Mouse (Mus musculus) heart, embryonic 12.5 days (tissue): ENCODE measurements around the gene Ndufs2. TPM values are rescaled to one million over a fixed set of nuclear protein-coding genes. Genes with fewer than 3 reads are reported as not detected.

ENCODE experiments used
- ATAC-seq: fragments of 200-750 bp; cut with Nextera tagmentation; 2 replicates; pipeline ENCODE4 v1.8.0; 2017; ENCODE audit warnings: moderate TSS enrichment, moderate library complexity; ENCODE audit not compliant: insufficient number of reproducible peaks, low FRiP score
- H3K27ac ChIP-seq: fragments of 300-500 bp; sonication (generic); 2 replicates; pipeline ENCODE4 v1.5.1; 2016; ENCODE audit warnings: mild to moderate bottlenecking, moderate library complexity; ENCODE audit not compliant: poor library complexity, severe bottlenecking
- H3K27me3 ChIP-seq: fragments of 300-500 bp; sonication (generic); replicated peaks from 2 replicates; pipeline ENCODE4 v1.6.1; 2016; ENCODE audit warnings: mild to moderate bottlenecking, moderate library complexity
- H3K36me3 ChIP-seq: fragments of 300-500 bp; sonication (generic); 2 replicates; pipeline ENCODE4 v1.6.1; 2016; ENCODE audit warnings: mild to moderate bottlenecking, moderate library complexity
- H3K4me1 ChIP-seq: fragments of 300-500 bp; sonication (generic); replicated peaks from 2 replicates; pipeline ENCODE4 v1.6.1; 2016; ENCODE audit warnings: mild to moderate bottlenecking
- H3K4me2 ChIP-seq: fragments of 300-500 bp; sonication (generic); 2 replicates; pipeline ENCODE4 v1.6.1; 2016; ENCODE audit warnings: mild to moderate bottlenecking, moderate library complexity
- H3K4me3 ChIP-seq: fragments of 300-500 bp; sonication (generic); 2 replicates; pipeline ENCODE4 v1.5.1; 2016; ENCODE audit warnings: mild to moderate bottlenecking
- H3K9ac ChIP-seq: fragments of 300-500 bp; sonication (generic); 2 replicates; pipeline ENCODE4 v1.6.1; 2016; ENCODE audit warnings: mild to moderate bottlenecking, moderate library complexity
- H3K9me3 ChIP-seq: fragments of 300-500 bp; sonication (generic); replicated peaks from 2 replicates; pipeline ENCODE4 v1.6.1; 2016; ENCODE audit warnings: mild to moderate bottlenecking, moderate library complexity
- WGBS: fragments of 180-500 bp; shearing (Covaris S2); methylation state at CpG from one replicate; pipeline ENCODE4 v1.1.7; 2016; 5-methylcytosine and 5-hydroxymethylcytosine counted together
- polyA plus RNA-seq: library from polyadenylated mRNA; unstranded; fragments of >200 nt; fragmentation: Nextera tagmentation; extraction: Ambion mirVana; gene quantifications from 2 replicates; pipeline ENCODE4 v1.2.1, GENCODE M21; 2016

The Ndufs2 gene
- polyA plus RNA-seq, 1 experiment from 2014 or later, result 443 TPM

- Histone ChIP-seq H3K27ac (no peak overlapping the region), H3K36me3 (no peaks in the 10 kb centered on the region), H3K27me3 (no peaks in the 10 kb centered on the region), H3K9me3 (no peaks in the 10 kb centered on the region), H3K4me2 (no peak overlapping the region), H3K9ac (no peak overlapping the region), H3K4me1 (0 out of 2 replicates have a peak, but pooled peaks cover 7% of the 10 kb centered on the region), H3K4me3 (no peak overlapping the region)
- 59% methylated on average over 3 of the region's 3 CpGs for WGBS
- no peak for ATAC-seq
These were observed 38.3 kb downstream of the Ndufs2 start for GRCm38 (mm10) chr1:171212854-171213253.

DNA sequence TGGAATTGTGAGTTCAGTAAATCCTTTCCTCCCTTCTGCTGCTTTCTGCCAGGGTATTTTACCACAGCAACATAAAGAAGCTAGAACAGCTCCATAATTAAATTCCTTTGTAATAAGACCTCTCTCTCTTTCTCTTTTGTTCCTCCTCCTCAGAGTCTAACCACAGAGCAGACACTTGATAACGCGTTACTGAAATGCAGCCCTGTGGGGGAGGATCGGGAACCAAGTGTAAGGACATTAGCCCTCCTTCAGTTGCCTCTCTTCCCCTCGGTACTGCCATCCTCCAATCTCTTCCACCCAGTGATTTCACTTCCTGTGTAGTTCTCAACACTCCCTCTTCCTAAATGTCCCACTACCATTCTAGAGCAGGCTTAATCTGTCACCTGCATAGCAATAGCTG, 41.8 kb downstream of the Ndufs2 start:
- Histone ChIP-seq H3K27me3 (no peaks in the 10 kb centered on the region), H3K4me1 (0 out of 2 replicates have a peak, but pooled peaks cover 7% of the 10 kb centered on the region), H3K36me3 (no peaks in the 10 kb centered on the region), H3K27ac (no peak overlapping the region), H3K4me2 (no peak overlapping the region), H3K9me3 (no peaks in the 10 kb centered on the region), H3K9ac (no peak overlapping the region), H3K4me3 (no peak overlapping the region)
- 17% methylated on average over 4 of the region's 4 CpGs for WGBS
- ATAC-seq, result no peak

GRCm38 (mm10) chr1:171205704-171206493, 45.3 kb downstream of the Ndufs2 start:
- 62% methylated on average over 6 of the region's 6 CpGs for WGBS
- no peaks in the 10 kb centered on the region for H3K27me3 ChIP-seq
- no peak overlapping the region for H3K27ac ChIP-seq
- H3K9me3 ChIP-seq, result no peaks in the 10 kb centered on the region
- H3K9ac ChIP-seq, result no peak overlapping the region
- H3K4me3 ChIP-seq, result no peak overlapping the region
- ATAC-seq, result no peak
- 0 out of 2 replicates have a peak, but pooled peaks cover 7% of the 10 kb centered on the region for H3K4me1 ChIP-seq
- H3K36me3 ChIP-seq, result no peaks in the 10 kb centered on the region
- no peak overlapping the region for H3K4me2 ChIP-seq

GRCm38 (mm10) chr1:171204249-171204644, 46.9 kb downstream of the Ndufs2 start:
- WGBS, result 66% methylated on average over 7 of the region's 7 CpGs

GRCm38 (mm10) chr1:171203471-171204248, 47.5 kb downstream of the Ndufs2 start:
- Histone ChIP-seq H3K4me1 (no peaks in the 10 kb centered on the region), H3K9ac (no peak overlapping the region), H3K4me3 (no peak overlapping the region), H3K4me2 (no peak overlapping the region), H3K36me3 (no peaks in the 10 kb centered on the region), H3K9me3 (no peaks in the 10 kb centered on the region), H3K27ac (no peak overlapping the region), H3K27me3 (no peaks in the 10 kb centered on the region; the same call in 1 of the 2 replicates)
- no peak for ATAC-seq
- 50% methylated on average over 11 of the region's 11 CpGs for WGBS

More at GRCm38 (mm10) chr1:171204249-171204644, 46.9 kb downstream of the Ndufs2 start:
- Histone ChIP-seq H3K4me3 (no peak overlapping the region), H3K4me1 (0 out of 2 replicates have a peak, but pooled peaks cover under 1% of the 10 kb centered on the region), H3K9me3 (no peaks in the 10 kb centered on the region), H3K4me2 (no peak overlapping the region), H3K27ac (no peak overlapping the region), H3K36me3 (no peaks in the 10 kb centered on the region), H3K9ac (no peak overlapping the region), H3K27me3 (no peaks in the 10 kb centered on the region)
- ATAC-seq, result no peak

GRCm38 (mm10) chr1:171200769-171201168, 50.4 kb downstream of the Ndufs2 start:
- 93% methylated on average over 1 of the region's 1 CpGs for WGBS
- Histone ChIP-seq H3K4me2 (no peak overlapping the region), H3K4me3 (no peak overlapping the region), H3K9ac (no peak overlapping the region), H3K9me3 (no peaks in the 10 kb centered on the region), H3K36me3 (no peaks in the 10 kb centered on the region), H3K27ac (no peak overlapping the region), H3K4me1 (0 out of 2 replicates have a peak, but pooled peaks cover 1% of the 10 kb centered on the region), H3K27me3 (peaks cover 6% of the 10 kb centered on the region)
- no peak for ATAC-seq

DNA sequence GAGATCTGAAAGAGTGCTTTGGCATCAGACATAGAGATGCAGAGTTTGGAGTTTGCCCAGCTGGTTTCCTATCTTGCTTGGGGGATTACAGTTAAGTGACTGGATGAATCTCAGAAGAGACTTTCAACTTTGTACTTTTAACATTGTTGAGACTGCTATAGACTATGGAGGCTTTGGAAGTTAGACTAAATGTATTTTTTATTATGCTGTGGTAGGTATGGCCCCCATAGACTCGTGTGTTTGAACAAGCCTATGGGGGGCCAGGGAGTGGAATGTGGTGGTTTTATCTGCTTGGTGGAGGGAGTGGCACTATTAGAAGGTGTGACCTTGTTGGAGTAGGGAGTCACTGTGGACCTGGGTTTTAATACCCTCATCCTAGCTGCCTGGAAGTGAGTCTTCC, 51.7 kb downstream of the Ndufs2 start:
- H3K4me2 ChIP-seq, result no peak overlapping the region
- H3K4me3 ChIP-seq, result no peak overlapping the region
- no peaks in the 10 kb centered on the region for H3K36me3 ChIP-seq
- no peaks in the 10 kb centered on the region for H3K9me3 ChIP-seq
- no peak for ATAC-seq
- H3K9ac ChIP-seq, result no peak overlapping the region
- no peak overlapping the region for H3K27ac ChIP-seq
- peaks cover 15% of the 10 kb centered on the region for H3K27me3 ChIP-seq
- peaks cover 13% of the 10 kb centered on the region; the same call in 1 of the 2 replicates for H3K4me1 ChIP-seq
- 46% methylated on average over 1 of the region's 1 CpGs for WGBS

DNA sequence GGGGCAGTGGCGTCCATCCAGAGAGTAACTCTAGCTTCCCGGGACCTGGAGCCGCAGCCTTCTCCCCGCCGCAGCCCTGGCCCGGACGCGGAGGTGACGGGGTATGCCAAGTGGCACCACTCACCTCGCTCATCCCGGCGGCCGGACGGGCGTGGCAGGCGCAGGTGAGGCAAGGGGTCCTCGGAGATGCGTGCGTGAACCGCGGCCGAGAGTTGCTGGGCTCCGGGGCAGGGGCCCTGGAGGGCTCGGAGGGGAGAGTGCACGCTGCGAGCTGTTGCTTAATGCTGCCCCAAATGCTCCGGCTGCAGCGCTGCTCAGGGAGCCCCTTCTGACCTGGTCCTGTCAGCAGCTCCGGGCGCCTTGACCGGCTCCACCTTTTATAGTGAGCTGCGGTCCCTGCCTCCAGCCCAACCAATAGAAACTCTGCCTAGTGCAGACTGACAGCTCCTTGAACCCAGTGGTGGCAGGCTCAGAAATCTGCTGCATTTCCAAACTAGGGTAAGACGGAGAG, 55.2 kb downstream of the Ndufs2 start, which contains the start of gene Pcp4l1:
TSS of gene Pcp4l1 (minus strand) at position 382 of the 511 bp plus-strand sequence.
- Histone ChIP-seq H3K9ac (peak within 1 kb of the TSS; percentile 86), H3K4me3 (peak within 1 kb of the TSS; percentile 74), H3K4me2 (peak within 1 kb of the TSS; percentile 98), H3K9me3 (no peaks in the 10 kb centered on the region), H3K4me1 (peaks cover 36% of the 10 kb centered on the region), H3K27ac (peak within 1 kb of the TSS; percentile 60; the same call in 1 of the 2 replicates), H3K36me3 (no peaks in the 10 kb centered on the region), H3K27me3 (peaks cover 24% of the 10 kb centered on the region)
- ATAC-seq, result peak; percentile 86
- WGBS, result under 1% methylated on average over 33 of the region's 33 CpGs

DNA sequence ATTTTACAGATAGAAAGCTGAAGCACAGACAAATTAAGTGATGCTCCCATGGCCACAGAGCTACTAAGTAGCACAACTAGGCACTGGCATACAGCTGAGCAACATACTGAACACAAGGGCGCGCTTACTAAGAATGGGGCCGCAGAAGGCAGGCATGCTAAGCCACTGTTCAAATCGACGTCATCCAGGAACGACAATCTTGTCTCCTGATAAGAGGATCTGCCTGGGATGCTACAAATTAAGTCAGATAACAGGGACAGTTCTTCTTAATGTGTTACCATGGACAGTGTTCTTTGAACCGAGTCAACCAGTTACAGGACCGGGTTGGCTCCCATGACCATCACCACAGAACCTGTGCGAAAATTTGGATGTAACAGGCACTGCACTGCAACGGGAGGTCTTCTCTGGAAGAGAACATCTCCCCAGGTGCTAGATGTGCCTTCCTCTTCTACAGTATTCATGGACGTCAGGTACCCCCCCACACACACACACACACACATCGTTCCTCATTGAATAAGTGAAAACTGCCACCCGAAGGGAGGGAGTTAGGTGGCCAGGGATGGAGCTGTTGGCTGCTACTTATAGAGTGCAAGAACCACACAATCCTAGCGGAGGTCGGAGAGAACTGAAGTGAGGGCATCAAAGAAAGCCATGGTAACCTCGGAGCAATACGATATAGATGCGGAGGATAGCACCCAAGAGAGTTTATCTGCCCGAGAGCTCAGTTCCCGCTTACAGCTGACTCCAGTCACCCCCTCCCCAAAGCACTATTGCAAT, 56.0 kb downstream of the Ndufs2 start:
- Histone ChIP-seq H3K9me3 (no peaks in the 10 kb centered on the region), H3K27ac (peak overlapping the region; percentile 60; the same call in 1 of the 2 replicates), H3K4me2 (peak overlapping the region; percentile 98), H3K4me1 (peaks cover 38% of the 10 kb centered on the region), H3K27me3 (peaks cover 24% of the 10 kb centered on the region), H3K4me3 (peak overlapping the region; percentile 74), H3K9ac (peak overlapping the region; percentile 86), H3K36me3 (no peaks in the 10 kb centered on the region)
- 7% methylated on average over 20 of the region's 20 CpGs for whole genome bisulfite sequencing
- no peak; the same call in 1 of the 2 replicates for ATAC-seq

DNA sequence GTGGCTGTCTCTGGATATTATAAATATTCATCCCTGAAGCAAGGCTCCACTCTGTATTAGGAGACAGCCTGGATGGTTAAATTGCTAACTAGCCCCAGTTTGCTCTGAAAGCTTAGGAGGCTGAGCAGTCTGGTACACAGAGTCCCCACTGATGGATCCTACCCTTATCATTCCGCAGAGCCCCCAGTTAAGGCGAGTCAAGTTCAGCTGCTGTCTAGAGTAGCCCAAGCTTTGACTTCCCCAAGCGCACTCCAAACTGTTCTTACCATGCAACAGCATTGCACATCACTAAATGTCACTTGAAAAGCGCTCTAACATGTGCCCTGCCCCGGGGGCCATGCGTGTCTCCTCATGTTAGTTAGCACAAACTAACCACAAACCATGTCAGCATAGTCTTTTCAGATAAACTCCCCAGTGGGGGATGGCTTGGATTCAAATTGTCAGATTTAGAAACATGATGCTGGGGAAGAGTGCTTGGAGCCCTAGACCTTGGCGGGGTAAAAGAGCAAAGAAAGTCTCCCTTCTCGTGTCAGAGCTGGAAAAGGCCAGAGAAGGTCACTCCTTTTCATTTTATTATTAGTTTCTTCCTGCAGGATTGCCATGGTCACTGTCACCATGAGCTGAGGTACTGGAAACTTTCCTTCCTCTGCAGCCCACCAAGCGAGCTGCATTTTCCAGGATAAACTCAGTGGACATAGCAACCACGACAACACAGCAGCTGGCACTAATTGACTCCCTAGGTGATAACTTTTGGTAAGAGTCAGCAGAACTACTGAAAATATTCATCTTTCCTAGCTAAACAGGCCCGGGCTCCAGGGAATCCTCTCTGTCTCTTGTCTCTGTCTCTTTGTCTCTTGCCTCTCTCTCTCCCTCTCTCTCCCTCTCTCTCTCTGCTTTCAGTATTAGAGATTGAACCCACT, 57.0 kb downstream of the Ndufs2 start:
- Histone ChIP-seq H3K4me2 (peak overlapping the region; percentile 98), H3K9ac (peak overlapping the region; percentile 26; the same call in 1 of the 2 replicates), H3K36me3 (no peaks in the 10 kb centered on the region), H3K4me1 (peaks cover 47% of the 10 kb centered on the region), H3K9me3 (no peaks in the 10 kb centered on the region), H3K27me3 (peaks cover 24% of the 10 kb centered on the region), H3K27ac (no peak overlapping the region), H3K4me3 (no peak overlapping the region)
- 31% methylated on average over 11 of the region's 11 CpGs for WGBS
- ATAC-seq, result no peak
